In the genomic region with DNA sequence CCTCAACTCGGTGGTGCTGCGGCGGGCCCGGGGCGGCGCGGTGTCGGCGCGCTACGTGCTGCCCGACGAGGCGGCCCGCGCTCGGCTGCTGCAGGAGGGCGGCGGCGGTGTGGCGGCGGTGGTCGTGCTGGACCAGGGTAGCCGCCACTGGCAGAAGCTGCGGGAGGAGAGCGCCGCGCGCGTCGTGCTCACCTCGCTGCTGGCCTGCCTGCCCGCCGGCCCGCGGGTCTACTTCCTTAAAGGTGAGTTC, we compare ENCODE assay signal across 8 mouse cellular contexts. TPM values are rescaled to one million over a fixed set of nuclear protein-coding genes. Genes with fewer than 3 reads are reported as not detected.
A peak's percentile ranks its signal among the peaks of the same experiment; 100 is the strongest.
DNase-seq lines count a peak whose midpoint lies in the region; ATAC-seq and TF ChIP-seq lines count a peak whose summit lies in the region.

No protein-coding gene starts in this region.

- H3K27me3 ChIP-seq in C2C12 (ENCODE audit: control insufficient read depth, insufficient read depth, insufficient read length), result no peaks in the 10 kb centered on the region
- peaks cover 18% of the 10 kb centered on the region for H3K27me3 ChIP-seq in forebrain, postnatal 0 days (ENCODE audit: insufficient read depth, low read length)
- H3K27me3 ChIP-seq in midbrain, embryonic 10.5 days (ENCODE audit: low read depth, poor library complexity, severe bottlenecking), result peaks cover 63% of the 10 kb centered on the region

- DNase-seq in gastrocnemius, adult 2 months, result no peak
- DNase-seq in gastrocnemius, postnatal 36 days, result no peak
- DNase-seq in forebrain, postnatal 0 days, result no peak
- no peak for DNase-seq in midbrain, embryonic 10.5 days (ENCODE audit: low spot score)
- no peak for DNase-seq in left cerebral cortex, adult 18-20 months (ENCODE audit: low spot score in 2 of 2)
- no peak for DNase-seq in adrenal gland, postnatal 10 days
- no peak for DNase-seq in left cerebral cortex, postnatal 14 days (ENCODE audit: low spot score in 2 of 2)

- H3K4me1 ChIP-seq in forebrain, postnatal 0 days (ENCODE audit: insufficient read depth), result no peaks in the 10 kb centered on the region
- H3K4me1 ChIP-seq in midbrain, embryonic 10.5 days, result peaks cover 55% of the 10 kb centered on the region

- peak overlapping the region; percentile 79 for H3K4me2 ChIP-seq in forebrain, postnatal 0 days (ENCODE audit: low read depth)

- H3K36me3 ChIP-seq in C2C12 (ENCODE audit: control insufficient read depth, insufficient read depth), result peaks cover 12% of the 10 kb centered on the region
- H3K36me3 ChIP-seq in forebrain, postnatal 0 days (ENCODE audit: insufficient read depth), result no peaks in the 10 kb centered on the region
- peaks cover 4% of the 10 kb centered on the region; the same call in 1 of the 2 replicates for H3K36me3 ChIP-seq in midbrain, embryonic 10.5 days

- 1% methylated on average over 30 of the region's 36 CpGs for WGBS in forebrain, postnatal 0 days
- WGBS in midbrain, embryonic 10.5 days, result 0% methylated on average over 35 of the region's 36 CpGs

- H3K4me3 ChIP-seq in gastrocnemius, adult 2 months, result peak overlapping the region; percentile 88
- H3K4me3 ChIP-seq in C2C12 (ENCODE audit: insufficient read depth, poor library complexity, severe bottlenecking), result peak overlapping the region; percentile 59
- peak overlapping the region; percentile 58 for H3K4me3 ChIP-seq in forebrain, postnatal 0 days (ENCODE audit: low read depth, low read length)
- peak overlapping the region; percentile 77 for H3K4me3 ChIP-seq in midbrain, embryonic 10.5 days

- peaks cover 38% of the 10 kb centered on the region for H3K79me3 ChIP-seq in C2C12 (ENCODE audit: low read depth)

- no peak for TF ChIP-seq CTCF in gastrocnemius, adult 2 months (IDR thresholded peaks at IDR 0.05)
- no peak for TF ChIP-seq CTCF in C2C12 (IDR thresholded peaks at IDR 0.05; ENCODE audit: control insufficient read depth, insufficient read depth, insufficient read length)
- TF ChIP-seq CTCF in forebrain, postnatal 0 days (IDR thresholded peaks at IDR 0.05; ENCODE audit: low read depth), result no peak

- peaks cover 53% of the 10 kb centered on the region for H3K79me2 ChIP-seq in C2C12 (ENCODE audit: control insufficient read depth, insufficient read depth)

- intact Hi-C loops in gastrocnemius, adult 2 months (cut with DNase I), result no loop called here
- intact Hi-C loops in gastrocnemius, postnatal 36 days (cut with DNase I), result no loop called here
- intact Hi-C loops in left cerebral cortex, postnatal 14 days (cut with DNase I), result loop anchor here (5.0 kb wide), 1 partner anchor 102 kb away; no protein-coding TSS in a partner anchor

- ATAC-seq in forebrain, postnatal 0 days, result no peak

- peak overlapping the region; percentile 55 for H3K9ac ChIP-seq in forebrain, postnatal 0 days

- peak overlapping the region; percentile 70 for H3ac ChIP-seq in C2C12 (ENCODE audit: control insufficient read depth, insufficient read length, low read depth)

- peak overlapping the region; percentile 89 for H3K27ac ChIP-seq in gastrocnemius, adult 2 months
- H3K27ac ChIP-seq in forebrain, postnatal 0 days (ENCODE audit: low read depth, low read length), result no peak overlapping the region
- peak overlapping the region; percentile 90 for H3K27ac ChIP-seq in midbrain, embryonic 10.5 days (replicated peaks)

- H3K9me3 ChIP-seq in forebrain, postnatal 0 days (ENCODE audit: low read length), result no peaks in the 10 kb centered on the region
- H3K9me3 ChIP-seq in midbrain, embryonic 10.5 days (replicated peaks), result no peaks in the 10 kb centered on the region

TF ChIP-seq in C2C12, 6 proteins besides CTCF, POLR2A, EP300 and RAD21:
- TF ChIP-seq MYOG (IDR thresholded peaks at IDR 0.05; ENCODE audit: control insufficient read depth, extremely low read depth, insufficient read length) (no peak), USF1 (IDR thresholded peaks at IDR 0.05; ENCODE audit: low read depth) (no peak), CEBPB (IDR thresholded peaks at IDR 0.05; ENCODE audit: low read depth) (no peak), MYOD1 (IDR thresholded peaks at IDR 0.05; ENCODE audit: control insufficient read depth, insufficient read length, low read depth) (peak; percentile 0), MAX (IDR thresholded peaks at IDR 0.05) (no peak), FOSL1 (IDR thresholded peaks at IDR 0.05; ENCODE audit: insufficient read depth, low read length, poor library complexity, severe bottlenecking) (no peak)

RNA-seq across cellular contexts. Expression of gene Dusp5, which starts 0.5 kb away (rescaled TPM):
- total RNA-seq in gastrocnemius, adult 2 months (2021), result 1 to 10 TPM in 1 of 2 experiments, under 1 TPM in 1; 0.86 to 1.2 TPM
- 1 to 10 TPM; 1.1 to 1.2 TPM for total RNA-seq in gastrocnemius, postnatal 36 days (2021)
- polyA plus RNA-seq in C2C12 (2012; fragmentation: generic; extraction: Trizol), result 22.5 TPM
- total RNA-seq in forebrain, postnatal 0 days (2014; rRNA removed), result 7.5 and 7.6 TPM in 2 replicates
- polyA plus RNA-seq in forebrain, postnatal 0 days (2015; fragmentation: Nextera tagmentation; extraction: Ambion mirVana), result 3.9 and 5.0 TPM in 2 replicates
- polyA plus RNA-seq in midbrain, embryonic 10.5 days (2016; fragmentation: Nextera tagmentation; extraction: Ambion mirVana), result 4.0 and 6.3 TPM in 2 replicates
- 10 to 100 TPM; 20.1 to 22.5 TPM for total RNA-seq in left cerebral cortex, adult 18-20 months (2021)
- 10 to 100 TPM in 1 of 2 experiments, 1 to 10 TPM in 1; 6.2 to 11.0 TPM for total RNA-seq in adrenal gland, postnatal 10 days (2021)
- total RNA-seq in left cerebral cortex, postnatal 14 days (2021), result 10 to 100 TPM in 1 of 2 experiments, 1 to 10 TPM in 1; 9.1 to 10.6 TPM

RNA-seq across cellular contexts. Expression of gene Nutf2-ps1, which starts 59.5 kb away (rescaled TPM):
- 10 to 100 TPM; 67.8 to 83.3 TPM for total RNA-seq in gastrocnemius, adult 2 months (2021)
- total RNA-seq in gastrocnemius, postnatal 36 days (2021), result 10 to 100 TPM; 56.6 to 81.6 TPM
- 17.0 TPM for polyA plus RNA-seq in C2C12 (2012; fragmentation: generic; extraction: Trizol)
- 72.1 and 78.8 TPM in 2 replicates for total RNA-seq in forebrain, postnatal 0 days (2014; rRNA removed)
- 184 and 209 TPM in 2 replicates for polyA plus RNA-seq in forebrain, postnatal 0 days (2015; fragmentation: Nextera tagmentation; extraction: Ambion mirVana)
- polyA plus RNA-seq in midbrain, embryonic 10.5 days (2016; fragmentation: Nextera tagmentation; extraction: Ambion mirVana), result 609 and 658 TPM in 2 replicates
- 10 to 100 TPM; 49.4 to 52.2 TPM for total RNA-seq in left cerebral cortex, adult 18-20 months (2021)
- 10 to 100 TPM; 76.4 to 81.0 TPM for total RNA-seq in adrenal gland, postnatal 10 days (2021)
- total RNA-seq in left cerebral cortex, postnatal 14 days (2021), result 10 to 100 TPM; 49.2 to 59.9 TPM
